Mouse (Mus musculus) liver, adult 2 months (tissue): Measurements from ENCODE around the gene Nudt3. TPM values are rescaled to one million over a fixed set of nuclear protein-coding genes. Genes with fewer than 3 reads are reported as not detected.

Source experiments
- DNase-seq: peaks from one replicate; pipeline ENCODE4 v3.0.0-alpha.2; 2011; ENCODE audit warnings: low read depth, low spot score; ENCODE audit errors: extremely low read depth
- H3K27ac ChIP-seq: fragments of 200-500 bp; replicated peaks from 2 replicates; pipeline ENCODE4 v1.5.1; 2012; ENCODE audit warnings: low read depth, mild to moderate bottlenecking, control low read depth, inconsistent platforms, low read length; ENCODE audit not compliant: insufficient read depth
- H3K27me3 ChIP-seq: fragments of 200-500 bp; 2 replicates; pipeline ENCODE4 v1.6.1; 2012; ENCODE audit warnings: mild to moderate bottlenecking, moderate library complexity, low read length, inconsistent platforms; ENCODE audit not compliant: control insufficient read depth, insufficient read depth
- H3K36me3 ChIP-seq: fragments of 200-500 bp; 2 replicates; pipeline ENCODE4 v1.6.1; 2012; ENCODE audit warnings: low read length, inconsistent platforms; ENCODE audit not compliant: control insufficient read depth, insufficient read depth
- H3K4me1 ChIP-seq: fragments of 200-500 bp; 2 replicates; pipeline ENCODE4 v1.6.1; 2011; ENCODE audit warnings: low read length; ENCODE audit not compliant: control insufficient read depth, insufficient read depth
- H3K4me3 ChIP-seq: fragments of 200-500 bp; 2 replicates; pipeline ENCODE4 v1.5.1; 2011; ENCODE audit warnings: low read depth, mild to moderate bottlenecking, control low read depth, low read length, moderate library complexity; ENCODE audit not compliant: insufficient read depth
- H3K79me2 ChIP-seq: fragments of 200-500 bp; 2 replicates; pipeline ENCODE4 v1.6.1; 2012; ENCODE audit warnings: inconsistent platforms, mild to moderate bottlenecking, low read length, moderate library complexity; ENCODE audit not compliant: control insufficient read depth, insufficient read depth
- H3K9ac ChIP-seq: fragments of 200-500 bp; 2 replicates; pipeline ENCODE4 v1.6.1; 2012; ENCODE audit warnings: low read depth, mild to moderate bottlenecking, control low read depth, inconsistent platforms, low read length
- CTCF ChIP-seq: fragments of 200-500 bp; IDR thresholded peaks from 2 replicates; pipeline ENCODE4 v1.5.1; 2011; ENCODE audit warnings: low read depth, low read length, control low read depth
- POLR2A ChIP-seq: fragments of 200-500 bp; IDR thresholded peaks from 2 replicates; pipeline ENCODE4 v1.6.1; 2011; ENCODE audit warnings: low read length, control low read depth; ENCODE audit not compliant: insufficient read depth; ENCODE audit errors: extremely low read depth
- WGBS: fragments of 180-500 bp; shearing (Covaris S2); methylation state at CpG from one replicate; pipeline ENCODE4 v1.1.7; 2018; 5-methylcytosine and 5-hydroxymethylcytosine counted together
- polyA plus RNA-seq: library from polyadenylated mRNA; depleted of rRNA; stranded (reverse); fragments of >200 nt; gene quantifications from 2 replicates; pipeline ENCODE4 v1.2.3, GENCODE M21; 2012
- total RNA-seq: library from RNA; depleted of rRNA; stranded (reverse); fragments of >200 nt; gene quantifications from 2 replicates; pipeline ENCODE4 v1.2.3, GENCODE M21; 2014

Gene Nudt3
- total and polyA plus RNA-seq, 2 experiments: 19.5 to 25.5 TPM

DNA sequence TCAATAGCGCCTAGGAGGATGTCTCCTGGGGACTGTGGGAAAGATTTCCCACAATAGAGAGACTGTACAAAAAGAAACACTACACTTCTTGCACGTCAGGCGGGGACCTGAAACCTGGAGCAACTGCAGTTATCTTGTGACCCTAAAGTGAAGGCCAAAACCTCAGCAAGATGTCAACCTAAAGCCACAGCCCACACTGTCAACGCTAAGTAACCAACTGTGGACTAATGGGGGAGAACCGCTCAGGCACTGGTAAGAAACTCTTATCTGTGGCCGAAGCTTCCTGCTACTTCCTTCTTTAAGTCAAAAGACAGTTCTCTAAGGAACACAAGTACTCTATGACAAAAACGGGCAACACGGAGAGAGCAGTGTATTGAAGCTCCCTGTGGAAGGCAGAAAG lies 35.1 kb downstream of the Nudt3 start:
- no peak for DNase-seq
- H3K27ac ChIP-seq: no peak overlapping the region

DNA sequence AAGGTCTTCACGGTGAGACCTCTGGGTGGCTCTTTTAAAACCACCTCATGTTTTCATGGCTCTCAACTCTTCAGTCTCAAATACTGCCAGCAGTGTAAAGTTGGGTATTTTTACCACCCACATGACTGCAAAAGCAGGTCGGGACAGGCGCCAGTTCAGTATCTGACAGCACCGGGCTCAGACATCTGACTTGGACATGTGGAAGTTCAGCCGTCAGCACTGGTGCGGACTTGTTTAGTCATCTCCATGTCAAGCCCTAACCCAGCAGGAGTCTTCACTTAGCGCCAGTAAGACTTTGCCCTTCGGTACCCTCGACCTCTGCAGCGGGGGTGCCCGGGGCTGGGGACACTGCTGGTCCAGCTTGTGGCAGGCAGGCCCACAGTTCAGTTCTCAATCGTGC lies 36.0 kb downstream of the Nudt3 start:
- Histone ChIP-seq H3K4me3 (no peak overlapping the region), H3K9ac (no peak overlapping the region), H3K79me2 (no peaks in the 10 kb centered on the region; the same call in 1 of the 2 replicates), H3K4me1 (peaks cover 6% of the 10 kb centered on the region), H3K27me3 (no peaks in the 10 kb centered on the region), H3K27ac (no peak overlapping the region), H3K36me3 (no peaks in the 10 kb centered on the region)
- 31% methylated on average over 12 of the region's 12 CpGs for WGBS
- peak; percentile 67 for DNase-seq
- no peak for TF ChIP-seq CTCF
- no peak for TF ChIP-seq POLR2A

More for the DNA sequence above, 35.1 kb downstream of the Nudt3 start:
- no peaks in the 10 kb centered on the region for H3K36me3 ChIP-seq
- 78% methylated on average over 8 of the region's 8 CpGs for WGBS
- no peak for TF ChIP-seq POLR2A
- TF ChIP-seq CTCF: no peak
- H3K79me2 ChIP-seq: peaks cover 4% of the 10 kb centered on the region; the same call in 1 of the 2 replicates
- no peak overlapping the region for H3K4me3 ChIP-seq
- H3K27me3 ChIP-seq: no peaks in the 10 kb centered on the region
- H3K4me1 ChIP-seq: peaks cover 6% of the 10 kb centered on the region
- H3K9ac ChIP-seq: no peak overlapping the region

DNA sequence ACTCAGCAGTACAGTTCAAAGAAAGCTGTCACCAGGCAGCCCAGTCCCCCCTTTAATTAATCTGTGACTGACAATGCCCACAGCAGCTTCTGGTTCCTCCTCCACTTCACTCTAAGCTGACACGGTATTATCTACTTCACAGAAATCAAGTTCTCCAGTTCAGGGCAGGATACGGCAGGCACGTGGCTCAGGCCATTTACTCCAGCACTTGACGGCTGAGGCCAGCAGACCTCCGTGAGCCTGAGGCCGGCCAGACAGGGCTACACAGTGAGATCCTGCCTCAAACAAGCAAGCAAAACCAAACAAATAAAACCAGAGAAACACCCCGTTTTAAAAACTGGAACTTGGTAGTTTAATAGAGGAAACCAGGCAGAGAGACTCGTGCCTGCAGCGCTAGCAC lies 36.6 kb downstream of the Nudt3 start:
- Histone ChIP-seq H3K79me2 (no peaks in the 10 kb centered on the region; the same call in 1 of the 2 replicates), H3K27me3 (no peaks in the 10 kb centered on the region), H3K36me3 (no peaks in the 10 kb centered on the region), H3K4me3 (no peak overlapping the region), H3K4me1 (peaks cover 6% of the 10 kb centered on the region), H3K9ac (no peak overlapping the region), H3K27ac (no peak overlapping the region)
- WGBS: 71% methylated on average over 9 of the region's 9 CpGs
- no peak for DNase-seq
- no peak for TF ChIP-seq CTCF
- TF ChIP-seq POLR2A: no peak

DNA sequence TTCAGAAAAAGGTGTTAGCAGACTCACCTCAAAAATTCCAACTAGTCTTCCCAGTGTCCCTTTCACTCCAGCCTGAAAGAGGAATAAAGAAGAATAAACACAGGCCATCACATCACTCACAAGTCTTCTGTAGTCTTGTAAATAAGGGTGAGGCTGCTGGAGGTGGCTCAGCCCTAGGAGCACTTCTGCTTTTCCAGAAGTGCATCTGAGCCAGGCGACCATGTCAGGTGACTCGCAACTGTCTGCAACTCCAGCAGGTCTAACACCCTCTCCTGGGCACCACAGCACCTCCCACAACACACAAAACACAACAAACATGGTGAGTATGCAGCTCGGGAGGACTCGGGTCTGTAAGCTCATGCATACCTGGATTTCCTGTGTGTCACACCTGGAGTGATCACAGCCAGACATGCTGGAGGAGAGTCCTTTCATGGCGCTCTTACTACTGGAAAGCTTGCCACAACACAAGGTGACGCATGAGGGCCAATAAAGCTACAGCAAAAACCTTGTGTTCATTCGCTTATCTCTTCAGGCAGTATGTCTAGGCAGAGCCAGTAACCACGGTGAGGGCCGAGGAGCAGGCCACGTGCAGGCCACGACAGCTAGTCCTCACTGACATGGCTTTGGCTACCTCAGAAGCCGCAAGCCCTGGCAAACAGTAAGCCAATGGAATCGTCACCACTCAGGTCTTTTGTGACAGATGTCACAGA lies 40.0 kb downstream of the Nudt3 start:
- no peak for TF ChIP-seq POLR2A
- no peak for TF ChIP-seq CTCF
- no peak overlapping the region for H3K27ac ChIP-seq
- peaks cover 9% of the 10 kb centered on the region; the same call in 1 of the 2 replicates for H3K36me3 ChIP-seq
- H3K4me1 ChIP-seq: peaks cover 5% of the 10 kb centered on the region
- no peak overlapping the region for H3K4me3 ChIP-seq
- no peaks in the 10 kb centered on the region; the same call in 1 of the 2 replicates for H3K79me2 ChIP-seq
- DNase-seq: no peak
- no peaks in the 10 kb centered on the region for H3K27me3 ChIP-seq
- WGBS: 93% methylated on average over 13 of the region's 13 CpGs
- no peak overlapping the region for H3K9ac ChIP-seq

DNA sequence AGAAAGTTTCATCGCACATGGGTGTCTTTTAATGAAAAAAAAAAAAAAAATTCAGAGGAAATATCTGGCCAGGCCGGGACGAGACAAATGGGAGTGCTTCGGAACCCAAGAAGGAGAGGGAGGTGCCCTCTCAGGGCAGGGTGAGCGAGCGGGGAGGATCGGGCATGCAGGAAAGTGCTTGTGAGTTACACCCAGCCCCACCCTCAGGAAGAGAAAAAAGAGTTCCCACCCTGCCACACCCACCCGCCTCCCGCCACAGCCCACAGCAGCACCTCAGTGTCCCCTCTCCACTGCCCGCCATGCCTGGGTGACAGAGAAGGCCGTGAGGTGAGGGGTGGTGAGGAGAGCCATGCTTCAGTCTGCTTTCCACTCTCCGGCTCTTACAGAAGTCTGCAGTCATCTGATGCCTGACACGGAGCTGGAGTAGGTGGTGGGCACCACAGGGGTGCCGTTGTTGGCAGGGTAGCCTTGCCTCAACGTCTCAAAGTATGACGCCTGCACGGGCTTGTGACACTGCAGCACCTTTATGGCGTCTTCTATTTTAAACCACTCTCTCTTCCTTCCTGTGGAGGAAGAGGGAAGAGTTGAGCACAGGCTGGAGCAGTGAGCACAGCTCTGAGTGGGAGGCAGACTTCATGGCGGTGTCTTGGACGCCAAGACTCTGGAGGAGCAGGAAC lies 42.8 kb downstream of the Nudt3 start:
- no peak for DNase-seq
- H3K79me2 ChIP-seq: no peaks in the 10 kb centered on the region
- no peak overlapping the region for H3K4me3 ChIP-seq
- no peaks in the 10 kb centered on the region for H3K27me3 ChIP-seq
- H3K27ac ChIP-seq: no peak overlapping the region
- TF ChIP-seq POLR2A (no peak), CTCF (no peak)
- H3K9ac ChIP-seq: no peak overlapping the region
- H3K36me3 ChIP-seq: peaks cover 9% of the 10 kb centered on the region; the same call in 1 of the 2 replicates
- H3K4me1 ChIP-seq: no peaks in the 10 kb centered on the region
- 93% methylated on average over 20 of the region's 20 CpGs for WGBS
